Mouse (Mus musculus) small intestine, adult 2 months (tissue): ENCODE data around the gene Nup98.

ENCODE experiments used
- CTCF ChIP-seq: fragments of 200-500 bp; IDR thresholded peaks from 2 replicates; pipeline ENCODE4 v1.5.1; 2012; ENCODE audit warnings: low read depth, mild to moderate bottlenecking, control low read depth, inconsistent platforms, low read length, moderate library complexity, mixed read lengths; ENCODE audit not compliant: insufficient replicate concordance, insufficient read length; ENCODE audit errors: extremely low read depth
- POLR2A ChIP-seq: fragments of 200-500 bp; IDR thresholded peaks from 2 replicates; pipeline ENCODE4 v1.6.1; 2012; ENCODE audit warnings: low read depth, mild to moderate bottlenecking, control low read depth, inconsistent platforms, low read length, moderate library complexity

DNA sequence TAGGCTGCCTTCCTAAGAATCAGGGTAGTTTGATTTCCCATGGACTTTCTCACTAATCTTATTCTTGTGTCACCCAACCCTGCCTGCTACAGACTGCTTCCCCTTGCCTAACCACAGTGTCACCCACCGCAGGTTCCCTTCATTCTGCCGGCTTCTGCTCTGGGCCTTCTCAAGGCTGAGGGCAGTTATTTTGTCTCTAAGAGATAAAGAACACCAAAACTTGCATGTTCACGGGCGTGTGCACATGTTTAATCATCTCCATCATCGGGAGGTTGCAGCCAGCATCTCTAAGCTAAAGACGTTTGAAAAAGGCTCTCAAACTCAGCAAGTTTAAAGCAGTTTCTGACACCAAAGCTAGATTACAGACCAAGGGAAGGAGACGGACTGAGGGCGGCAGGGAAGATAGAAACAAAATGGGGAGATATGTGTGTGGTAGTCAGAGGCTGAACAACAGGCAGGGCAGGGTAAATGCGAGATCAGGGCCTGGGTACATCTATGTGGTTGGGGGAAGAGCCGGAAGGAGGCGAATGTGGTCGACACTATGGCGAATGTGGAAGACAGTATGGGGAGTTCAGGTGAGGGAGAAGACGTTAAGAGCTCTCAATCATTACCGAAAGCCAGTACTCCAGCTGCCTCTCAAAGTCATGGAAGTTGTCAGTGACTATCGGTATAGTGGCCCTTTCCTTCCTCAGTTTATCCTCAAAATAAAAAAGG lies 38.9 kb upstream of the Nup98 start:
- TF ChIP-seq POLR2A (no peak; the same call in 1 of the 2 replicates), CTCF (no peak)
